Mouse (Mus musculus) regulatory T cell (primary cell): Measurements from ENCODE around the gene 1700012B07Rik.

ENCODE experiments used
- in situ Hi-C: fragments of 300-600 bp; cut with MboI, MseI; formaldehyde crosslinking; loops from one replicate; pipeline ENCODE4 v1.15.1; 2025; ENCODE audit warnings: high pct_unique_total_duplicates

1700012B07Rik gene

DNA sequence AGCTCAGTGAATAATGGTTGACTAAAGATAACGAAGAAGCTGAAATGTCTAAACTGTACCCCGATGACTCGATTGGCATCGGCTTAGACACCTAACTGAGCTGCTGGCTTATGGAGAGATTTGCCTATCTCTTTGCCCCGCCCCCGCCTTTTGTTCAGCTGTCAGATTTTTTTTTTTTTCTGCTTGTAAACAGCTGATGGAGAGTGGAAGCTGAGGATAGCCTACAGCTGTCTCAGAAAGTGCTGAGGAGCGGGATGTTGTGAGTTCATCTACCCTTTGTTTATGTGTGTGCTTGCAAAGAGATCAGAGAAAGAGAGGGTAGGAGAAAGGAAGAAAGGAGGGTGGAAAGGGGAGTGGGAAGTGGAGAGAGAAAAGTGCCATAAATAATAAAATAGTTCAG lies 67.8 kb downstream of the 1700012B07Rik start:
- in situ Hi-C loops: no loop called here

DNA sequence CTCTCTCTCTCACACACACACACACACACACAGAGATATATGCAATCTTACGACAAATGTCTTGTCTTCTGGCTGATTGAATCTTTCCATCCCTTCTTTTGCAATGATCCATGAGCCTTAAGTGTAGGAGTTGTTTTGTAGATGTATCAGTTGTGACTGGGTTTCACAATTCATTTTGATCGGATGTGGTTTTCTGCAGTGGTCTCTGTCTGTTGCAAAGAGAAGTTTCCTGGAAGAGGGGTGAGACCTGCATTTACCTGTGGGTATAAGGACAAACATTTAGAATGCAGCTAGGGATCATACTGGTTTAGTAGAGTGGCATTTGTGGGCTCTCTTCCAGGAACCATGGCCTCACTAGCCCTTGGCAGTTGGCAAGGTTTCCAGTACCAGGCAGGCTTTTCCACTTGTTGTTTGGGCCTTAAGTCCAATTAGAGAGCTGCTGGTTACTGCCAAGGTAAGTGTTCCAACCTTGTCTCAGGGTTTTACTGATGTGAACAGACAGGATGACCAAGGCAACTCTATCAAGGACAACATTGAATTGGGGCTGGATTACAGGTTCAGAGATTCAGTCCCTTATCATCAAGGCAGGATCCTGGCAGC lies 69.1 kb downstream of the 1700012B07Rik start:
- in situ Hi-C loops: no loop called here

DNA sequence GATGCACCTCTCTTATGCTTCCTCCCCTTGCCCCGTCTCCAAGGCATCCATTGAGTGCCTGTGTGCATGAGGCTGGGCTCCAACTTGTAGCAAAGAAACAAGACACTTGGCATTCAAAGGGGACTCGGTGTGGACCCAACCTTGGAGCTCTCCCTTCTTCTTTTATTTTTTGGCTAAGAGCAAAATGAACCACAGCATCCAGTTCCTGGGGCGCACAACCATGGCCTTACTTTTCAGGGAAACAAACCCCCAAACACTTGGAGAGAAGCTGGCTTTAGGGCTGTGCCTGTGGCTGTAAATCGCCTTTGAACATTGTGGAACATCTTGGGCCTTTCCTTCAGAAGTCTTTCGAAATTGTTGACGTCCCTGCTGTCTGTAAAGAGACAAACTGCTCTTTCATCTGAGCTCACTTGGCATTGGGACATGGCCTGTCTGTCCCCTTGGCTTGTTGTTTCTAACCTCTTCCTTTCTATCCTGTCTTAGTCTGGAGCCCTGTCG lies 73.7 kb downstream of the 1700012B07Rik start:
- in situ Hi-C loops: no loop called here

DNA sequence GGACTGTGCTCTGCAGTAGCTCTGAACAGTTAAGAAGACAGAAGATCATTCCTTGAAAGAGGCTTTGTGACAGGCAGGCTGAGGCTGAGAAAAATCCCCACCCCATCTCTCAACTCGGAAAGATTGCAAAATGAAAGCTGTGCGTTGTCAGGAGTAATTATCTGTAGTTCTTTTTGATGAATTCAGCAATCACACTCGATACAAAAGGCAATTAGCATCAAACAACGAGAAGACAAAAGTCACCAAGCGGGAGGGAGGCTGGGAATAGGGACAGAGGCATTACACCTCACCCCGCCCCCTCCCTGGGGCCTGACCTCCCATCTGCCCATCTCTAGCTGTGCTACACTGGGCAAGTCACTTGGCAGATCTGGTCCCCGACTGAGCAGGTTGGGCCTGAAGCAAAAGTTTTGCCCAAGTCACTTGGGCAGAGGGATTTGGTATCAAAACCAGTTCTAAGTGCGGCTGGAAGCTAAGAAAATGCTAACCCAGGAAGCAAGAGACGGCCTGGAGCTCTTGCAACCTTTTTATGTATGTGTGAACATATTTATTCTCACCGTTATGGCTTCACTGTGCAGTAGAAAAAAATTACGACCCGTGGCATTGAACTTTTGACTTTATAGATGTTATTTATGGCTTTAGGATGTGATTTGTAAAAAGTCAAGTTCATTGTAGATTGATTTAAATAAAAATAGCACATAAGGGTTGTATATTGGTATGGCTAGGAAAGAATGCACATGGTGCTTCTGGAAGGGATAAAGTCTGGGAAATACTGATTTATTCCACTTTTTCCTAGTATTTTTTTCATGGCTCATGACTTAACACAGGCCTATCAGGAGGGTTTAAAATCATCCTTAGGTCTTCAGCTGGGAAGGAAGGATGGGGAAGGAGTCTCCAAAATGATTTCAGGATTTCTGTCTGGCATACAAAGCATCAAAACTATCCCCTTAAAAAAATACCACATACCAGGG lies 75.9 kb downstream of the 1700012B07Rik start:
- in situ Hi-C loops: no loop called here

DNA sequence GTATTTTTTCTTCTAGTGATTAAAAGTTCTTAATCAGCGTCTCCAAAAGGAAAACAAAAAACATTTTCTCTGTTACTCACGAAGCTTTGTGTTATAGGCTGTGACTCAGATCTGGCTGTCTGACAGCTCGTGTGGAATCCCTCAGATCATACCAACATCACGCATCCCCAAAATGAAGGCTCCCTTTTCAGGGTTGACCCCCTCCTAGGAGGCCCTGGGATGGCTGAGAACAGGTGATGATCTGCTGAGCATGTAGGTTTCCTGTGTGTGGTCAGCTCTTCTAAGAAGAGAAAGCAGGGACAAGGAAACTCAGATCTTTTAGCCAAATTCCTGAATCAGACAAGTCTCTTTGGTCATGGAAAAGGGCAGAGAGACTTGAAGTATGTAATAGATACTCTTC lies 82.6 kb downstream of the 1700012B07Rik start:
- in situ Hi-C loops: no loop called here

DNA sequence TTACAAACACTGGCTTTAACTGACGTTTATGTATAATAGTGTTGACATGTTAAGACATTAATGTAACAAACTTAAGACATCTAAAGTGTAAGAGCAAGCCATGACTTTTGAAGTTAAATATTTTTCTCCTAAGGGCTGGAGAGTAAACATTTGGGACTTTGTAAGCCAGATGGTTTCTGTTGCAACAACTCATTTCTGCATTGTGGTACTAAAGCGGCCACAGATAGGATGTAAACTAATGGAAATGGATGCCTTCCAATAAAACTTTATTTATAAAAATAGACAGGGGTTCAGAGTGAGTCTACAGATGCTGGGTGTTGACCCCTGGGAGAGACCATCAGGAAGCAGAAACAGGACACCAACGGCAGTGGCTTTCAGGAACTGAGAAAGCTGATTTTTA lies 89.9 kb downstream of the 1700012B07Rik start:
- in situ Hi-C loops: no loop called here
